Mouse (Mus musculus) ES-Bruce4 (cell line): ENCODE measurements around the gene Ssc5d.

Experiments
- CTCF ChIP-seq: IDR thresholded peaks from one replicate; pipeline ENCODE4 v1.8.1; 2011; ENCODE audit warnings: low read depth, low read length
- EP300 ChIP-seq: IDR thresholded peaks from 2 replicates; pipeline ENCODE4 v1.6.1; 2011; ENCODE audit warnings: low read depth, low read length; ENCODE audit not compliant: insufficient read depth
- POLR2A ChIP-seq: IDR thresholded peaks from one replicate; pipeline ENCODE4 v1.8.1; 2011; ENCODE audit warnings: low read length; ENCODE audit not compliant: insufficient read depth

- TF ChIP-seq POLR2A (no peak), CTCF (no peak), EP300 (no peak)
Measured at GRCm38 (mm10) chr7:4936832-4937231, 11.2 kb downstream of the Ssc5d start.
